Mouse (Mus musculus): ENCODE measurements around the gene Foxn3. TPM values are rescaled to one million over a fixed set of nuclear protein-coding genes. Genes with fewer than 3 reads are reported as not detected.

Foxn3 gene
- polyA plus RNA-seq, 1 experiment from 2014 or later: 87.3 TPM

- no peaks in the 10 kb centered on the region for H3K27me3 ChIP-seq (ENCODE audit: control insufficient read depth, insufficient read depth, low read length)
- WGBS: 71% methylated on average over 4 of the region's 4 CpGs
Measured at GRCm38 (mm10) chr12:99440953-99441352, 122.4 kb downstream of the Foxn3 start.

GRCm38 (mm10) chr12:99440022-99440421 lies 123.4 kb downstream of the Foxn3 start:
- no peak overlapping the region for H3K4me3 ChIP-seq (ENCODE audit: low read depth, low read length)
- DNase-seq (ENCODE audit: low spot score) (no peak), ATAC-seq (replicated peaks; ENCODE audit: low FRiP score) (no peak)
- no peak overlapping the region for H3K27ac ChIP-seq (ENCODE audit: low read depth, low read length)
- no peak overlapping the region for H3K4me2 ChIP-seq (ENCODE audit: low read depth, low read length, severe bottlenecking)
- 83% methylated on average over 3 of the region's 3 CpGs for WGBS
- no peaks in the 10 kb centered on the region for H3K36me3 ChIP-seq (ENCODE audit: control insufficient read depth, insufficient read depth, low read length)
- no peaks in the 10 kb centered on the region for H3K27me3 ChIP-seq (ENCODE audit: control insufficient read depth, insufficient read depth, low read length)
- no peaks in the 10 kb centered on the region for H3K9me3 ChIP-seq (ENCODE audit: control insufficient read depth, low read length)
- no peaks in the 10 kb centered on the region for H3K4me1 ChIP-seq (replicated peaks; ENCODE audit: control insufficient read depth, insufficient read depth, low read length)
- H3K9ac ChIP-seq (ENCODE audit: low read length): no peak overlapping the region

More at GRCm38 (mm10) chr12:99440953-99441352, 122.4 kb downstream of the Foxn3 start:
- DNase-seq (ENCODE audit: low spot score) (no peak), ATAC-seq (replicated peaks; ENCODE audit: low FRiP score) (no peak)
- Histone ChIP-seq H3K9me3 (ENCODE audit: control insufficient read depth, low read length) (no peaks in the 10 kb centered on the region), H3K4me1 (replicated peaks; ENCODE audit: control insufficient read depth, insufficient read depth, low read length) (no peaks in the 10 kb centered on the region), H3K36me3 (ENCODE audit: control insufficient read depth, insufficient read depth, low read length) (no peaks in the 10 kb centered on the region), H3K9ac (ENCODE audit: low read length) (no peak overlapping the region), H3K4me3 (ENCODE audit: low read depth, low read length) (no peak overlapping the region), H3K4me2 (ENCODE audit: low read depth, low read length, severe bottlenecking) (no peak overlapping the region), H3K27ac (ENCODE audit: low read depth, low read length) (no peak overlapping the region)

GRCm38 (mm10) chr12:99435189-99435588 lies 128.2 kb downstream of the Foxn3 start:
- DNase-seq (ENCODE audit: low spot score): no peak
- WGBS: 95% methylated on average over 4 of the region's 4 CpGs
- H3K27me3 ChIP-seq (ENCODE audit: control insufficient read depth, insufficient read depth, low read length): no peaks in the 10 kb centered on the region

GRCm38 (mm10) chr12:99433402-99433801 lies 130.0 kb downstream of the Foxn3 start:
- Histone ChIP-seq H3K4me2 (ENCODE audit: low read depth, low read length, severe bottlenecking) (no peak overlapping the region), H3K4me1 (replicated peaks; ENCODE audit: control insufficient read depth, insufficient read depth, low read length) (no peaks in the 10 kb centered on the region), H3K27me3 (ENCODE audit: control insufficient read depth, insufficient read depth, low read length) (no peaks in the 10 kb centered on the region), H3K9me3 (ENCODE audit: control insufficient read depth, low read length) (no peaks in the 10 kb centered on the region), H3K36me3 (ENCODE audit: control insufficient read depth, insufficient read depth, low read length) (no peaks in the 10 kb centered on the region), H3K9ac (ENCODE audit: low read length) (no peak overlapping the region), H3K4me3 (ENCODE audit: low read depth, low read length) (no peak overlapping the region), H3K27ac (ENCODE audit: low read depth, low read length) (no peak overlapping the region)
- WGBS: 80% methylated on average over 5 of the region's 5 CpGs
- no peak for ATAC-seq (replicated peaks; ENCODE audit: low FRiP score)
- DNase-seq (ENCODE audit: low spot score): no peak

More at GRCm38 (mm10) chr12:99435189-99435588, 128.2 kb downstream of the Foxn3 start:
- no peaks in the 10 kb centered on the region for H3K9me3 ChIP-seq (ENCODE audit: control insufficient read depth, low read length)
- no peak for ATAC-seq (replicated peaks; ENCODE audit: low FRiP score)
- H3K36me3 ChIP-seq (ENCODE audit: control insufficient read depth, insufficient read depth, low read length): no peaks in the 10 kb centered on the region
- H3K4me3 ChIP-seq (ENCODE audit: low read depth, low read length): no peak overlapping the region
- H3K4me1 ChIP-seq (replicated peaks; ENCODE audit: control insufficient read depth, insufficient read depth, low read length): no peaks in the 10 kb centered on the region
- no peak overlapping the region for H3K27ac ChIP-seq (ENCODE audit: low read depth, low read length)
- no peak overlapping the region for H3K4me2 ChIP-seq (ENCODE audit: low read depth, low read length, severe bottlenecking)
- H3K9ac ChIP-seq (ENCODE audit: low read length): no peak overlapping the region

GRCm38 (mm10) chr12:99431541-99431940 lies 131.8 kb downstream of the Foxn3 start:
- DNase-seq (ENCODE audit: low spot score) (no peak), ATAC-seq (replicated peaks; ENCODE audit: low FRiP score) (no peak)
- Histone ChIP-seq H3K9ac (ENCODE audit: low read length) (no peak overlapping the region), H3K4me1 (replicated peaks; ENCODE audit: control insufficient read depth, insufficient read depth, low read length) (no peaks in the 10 kb centered on the region), H3K27ac (ENCODE audit: low read depth, low read length) (no peak overlapping the region), H3K9me3 (ENCODE audit: control insufficient read depth, low read length) (no peaks in the 10 kb centered on the region), H3K36me3 (ENCODE audit: control insufficient read depth, insufficient read depth, low read length) (no peaks in the 10 kb centered on the region), H3K4me3 (ENCODE audit: low read depth, low read length) (no peak overlapping the region), H3K4me2 (ENCODE audit: low read depth, low read length, severe bottlenecking) (no peak overlapping the region), H3K27me3 (ENCODE audit: control insufficient read depth, insufficient read depth, low read length) (no peaks in the 10 kb centered on the region)
- 80% methylated on average over 6 of the region's 6 CpGs for WGBS

- no peak overlapping the region for H3K4me2 ChIP-seq (ENCODE audit: low read depth, low read length, severe bottlenecking)
- no peaks in the 10 kb centered on the region for H3K4me1 ChIP-seq (replicated peaks; ENCODE audit: control insufficient read depth, insufficient read depth, low read length)
Measured at GRCm38 (mm10) chr12:99430992-99431391, 132.4 kb downstream of the Foxn3 start.

GRCm38 (mm10) chr12:99429101-99429500 lies 134.3 kb downstream of the Foxn3 start:
- H3K9ac ChIP-seq (ENCODE audit: low read length): no peak overlapping the region
- no peak overlapping the region for H3K27ac ChIP-seq (ENCODE audit: low read depth, low read length)
- no peak for DNase-seq (ENCODE audit: low spot score)
- H3K4me1 ChIP-seq (replicated peaks; ENCODE audit: control insufficient read depth, insufficient read depth, low read length): no peaks in the 10 kb centered on the region
- H3K4me2 ChIP-seq (ENCODE audit: low read depth, low read length, severe bottlenecking): no peak overlapping the region
- H3K9me3 ChIP-seq (ENCODE audit: control insufficient read depth, low read length): no peaks in the 10 kb centered on the region
- no peaks in the 10 kb centered on the region for H3K36me3 ChIP-seq (ENCODE audit: control insufficient read depth, insufficient read depth, low read length)
- no peak overlapping the region for H3K4me3 ChIP-seq (ENCODE audit: low read depth, low read length)
- H3K27me3 ChIP-seq (ENCODE audit: control insufficient read depth, insufficient read depth, low read length): no peaks in the 10 kb centered on the region
- 87% methylated on average over 3 of the region's 3 CpGs for WGBS
- no peak for ATAC-seq (replicated peaks; ENCODE audit: low FRiP score)

More at GRCm38 (mm10) chr12:99430992-99431391, 132.4 kb downstream of the Foxn3 start:
- no peaks in the 10 kb centered on the region for H3K27me3 ChIP-seq (ENCODE audit: control insufficient read depth, insufficient read depth, low read length)
- no peak overlapping the region for H3K9ac ChIP-seq (ENCODE audit: low read length)
- no peak overlapping the region for H3K27ac ChIP-seq (ENCODE audit: low read depth, low read length)
- DNase-seq (ENCODE audit: low spot score) (no peak), ATAC-seq (replicated peaks; ENCODE audit: low FRiP score) (no peak)
- 95% methylated on average over 3 of the region's 3 CpGs for WGBS
- no peak overlapping the region for H3K4me3 ChIP-seq (ENCODE audit: low read depth, low read length)
- no peaks in the 10 kb centered on the region for H3K36me3 ChIP-seq (ENCODE audit: control insufficient read depth, insufficient read depth, low read length)
- no peaks in the 10 kb centered on the region for H3K9me3 ChIP-seq (ENCODE audit: control insufficient read depth, low read length)

- no peak overlapping the region for H3K9ac ChIP-seq (ENCODE audit: low read length)
- no peaks in the 10 kb centered on the region for H3K36me3 ChIP-seq (ENCODE audit: control insufficient read depth, insufficient read depth, low read length)
- no peaks in the 10 kb centered on the region for H3K4me1 ChIP-seq (replicated peaks; ENCODE audit: control insufficient read depth, insufficient read depth, low read length)
- no peak overlapping the region for H3K4me2 ChIP-seq (ENCODE audit: low read depth, low read length, severe bottlenecking)
- DNase-seq (ENCODE audit: low spot score) (no peak), ATAC-seq (replicated peaks; ENCODE audit: low FRiP score) (no peak)
- H3K27ac ChIP-seq (ENCODE audit: low read depth, low read length): no peak overlapping the region
- no peak overlapping the region for H3K4me3 ChIP-seq (ENCODE audit: low read depth, low read length)
- WGBS: 71% methylated on average over 14 of the region's 14 CpGs
- no peaks in the 10 kb centered on the region for H3K27me3 ChIP-seq (ENCODE audit: control insufficient read depth, insufficient read depth, low read length)
- H3K9me3 ChIP-seq (ENCODE audit: control insufficient read depth, low read length): no peaks in the 10 kb centered on the region
Measured at GRCm38 (mm10) chr12:99426207-99426916, 137.0 kb downstream of the Foxn3 start.

GRCm38 (mm10) chr12:99419396-99419760 lies 144.0 kb downstream of the Foxn3 start:
- no peaks in the 10 kb centered on the region for H3K9me3 ChIP-seq (ENCODE audit: control insufficient read depth, low read length)
- no peaks in the 10 kb centered on the region for H3K36me3 ChIP-seq (ENCODE audit: control insufficient read depth, insufficient read depth, low read length)
- 92% methylated on average over 2 of the region's 2 CpGs for WGBS
- no peaks in the 10 kb centered on the region for H3K27me3 ChIP-seq (ENCODE audit: control insufficient read depth, insufficient read depth, low read length)
- no peak overlapping the region for H3K4me2 ChIP-seq (ENCODE audit: low read depth, low read length, severe bottlenecking)
- ATAC-seq (replicated peaks; ENCODE audit: low FRiP score) (no peak), DNase-seq (ENCODE audit: low spot score) (no peak)
- H3K4me3 ChIP-seq (ENCODE audit: low read depth, low read length): no peak overlapping the region
- no peaks in the 10 kb centered on the region for H3K4me1 ChIP-seq (replicated peaks; ENCODE audit: control insufficient read depth, insufficient read depth, low read length)
- H3K27ac ChIP-seq (ENCODE audit: low read depth, low read length): no peak overlapping the region
- H3K9ac ChIP-seq (ENCODE audit: low read length): no peak overlapping the region

Data from forebrain, embryonic 11.5 days (tissue).